In genomic region chr8:70211726-70212111, GRCm38 (mm10) we compare ENCODE assay signal across 8 mouse cellular contexts. TPM values are rescaled to one million over a fixed set of nuclear protein-coding genes. Genes with fewer than 3 reads are reported as not detected.
DNase-seq lines count a peak whose midpoint lies in the region; ATAC-seq and TF ChIP-seq lines count a peak whose summit lies in the region.

No protein-coding gene starts in this region.

- H3K4me3 ChIP-seq in cerebellum, adult 2 months (replicated peaks; ENCODE audit: insufficient read depth, low read depth, low read length) = peak overlapping the region; percentile 70
- peak overlapping the region; percentile 74 for H3K4me3 ChIP-seq in forebrain, postnatal 0 days (ENCODE audit: low read depth, low read length)
- peak overlapping the region; percentile 72 for H3K4me3 ChIP-seq in liver, embryonic 12.5 days
- peak overlapping the region; percentile 62 for H3K4me3 ChIP-seq in stomach, postnatal 0 days (ENCODE audit: low read depth, low read length)

- TF ChIP-seq EP300 in stomach, postnatal 0 days (optimal IDR thresholded peaks at IDR 0.05) = no peak

- TF ChIP-seq POLR2A in cerebellum, adult 2 months (IDR thresholded peaks at IDR 0.05; ENCODE audit: borderline replicate concordance, insufficient read depth, low read length) = no peak

- H3K36me3 ChIP-seq in forebrain, postnatal 0 days (ENCODE audit: insufficient read depth) = no peaks in the 10 kb centered on the region
- no peaks in the 10 kb centered on the region for H3K36me3 ChIP-seq in liver, embryonic 12.5 days
- no peaks in the 10 kb centered on the region for H3K36me3 ChIP-seq in stomach, postnatal 0 days (ENCODE audit: control insufficient read depth, insufficient read depth, low read length)

- peaks cover 9% of the 10 kb centered on the region for H3K4me1 ChIP-seq in cerebellum, adult 2 months (ENCODE audit: control insufficient read depth, insufficient read depth, low read length)
- H3K4me1 ChIP-seq in forebrain, postnatal 0 days (ENCODE audit: insufficient read depth) = 0 out of 2 replicates have a peak, but pooled peaks cover 4% of the 10 kb centered on the region
- H3K4me1 ChIP-seq in liver, embryonic 12.5 days = peaks cover 56% of the 10 kb centered on the region
- no peaks in the 10 kb centered on the region for H3K4me1 ChIP-seq in stomach, postnatal 0 days (replicated peaks; ENCODE audit: control insufficient read depth, insufficient read depth)

- no peak for TF ChIP-seq CTCF in cerebellum, adult 2 months (IDR thresholded peaks at IDR 0.05; ENCODE audit: borderline replicate concordance, insufficient read depth, low read depth, low read length)
- TF ChIP-seq CTCF in forebrain, postnatal 0 days (IDR thresholded peaks at IDR 0.05; ENCODE audit: low read depth) = no peak
- no peak for TF ChIP-seq CTCF in stomach, postnatal 0 days (IDR thresholded peaks at IDR 0.05; ENCODE audit: low read depth)

- WGBS in cerebellum, adult 2 months = 1% methylated on average over 31 of the region's 31 CpGs
- WGBS in forebrain, postnatal 0 days = 2% methylated on average over 31 of the region's 31 CpGs
- WGBS in liver, embryonic 12.5 days (ENCODE audit: insufficient replicate concordance) = 1% methylated on average over 31 of the region's 31 CpGs
- WGBS in stomach, postnatal 0 days = 2% methylated on average over 31 of the region's 31 CpGs

- H3K9ac ChIP-seq in forebrain, postnatal 0 days = peak overlapping the region; percentile 70
- H3K9ac ChIP-seq in liver, embryonic 12.5 days = peak overlapping the region; percentile 86
- H3K9ac ChIP-seq in stomach, postnatal 0 days (ENCODE audit: low read length) = peak overlapping the region; percentile 77

- no peaks in the 10 kb centered on the region for H3K9me3 ChIP-seq in forebrain, postnatal 0 days (ENCODE audit: low read length)
- H3K9me3 ChIP-seq in liver, embryonic 12.5 days (replicated peaks) = no peaks in the 10 kb centered on the region
- H3K9me3 ChIP-seq in stomach, postnatal 0 days (ENCODE audit: control insufficient read depth, low read length) = no peaks in the 10 kb centered on the region

- ATAC-seq in forebrain, postnatal 0 days = peak; percentile 2
- no peak for ATAC-seq in liver, embryonic 12.5 days
- peak; percentile 0; the same call in 1 of the 2 replicates for ATAC-seq in stomach, postnatal 0 days (ENCODE audit: low FRiP score, low TSS enrichment)

- H3K4me2 ChIP-seq in forebrain, postnatal 0 days (ENCODE audit: low read depth) = peak overlapping the region; percentile 86
- H3K4me2 ChIP-seq in liver, embryonic 12.5 days = peak overlapping the region; percentile 98
- H3K4me2 ChIP-seq in stomach, postnatal 0 days (replicated peaks; ENCODE audit: low read depth) = peak overlapping the region; percentile 96

- DNase-seq in cerebellum, adult 2 months = no peak
- DNase-seq in cerebellum, adult 9-10 months = no peak
- DNase-seq in ovary, adult 18-20 months (ENCODE audit: low spot score) = peak; percentile 29
- no peak for DNase-seq in ovary, postnatal 36 days (ENCODE audit: low spot score)
- no peak for DNase-seq in forebrain, postnatal 0 days
- DNase-seq in stomach, postnatal 0 days (ENCODE audit: low spot score) = no peak
- no peak for DNase-seq in retina, postnatal 1 day

- H3K27ac ChIP-seq in cerebellum, adult 2 months (ENCODE audit: insufficient read depth, low read length) = peak overlapping the region; percentile 40
- H3K27ac ChIP-seq in forebrain, postnatal 0 days (ENCODE audit: low read depth, low read length) = peak overlapping the region; percentile 74
- H3K27ac ChIP-seq in liver, embryonic 12.5 days = peak overlapping the region; percentile 90
- H3K27ac ChIP-seq in stomach, postnatal 0 days (replicated peaks) = peak overlapping the region; percentile 83

- no peaks in the 10 kb centered on the region for H3K27me3 ChIP-seq in cerebellum, adult 2 months (ENCODE audit: control insufficient read depth, insufficient read depth, low read length)
- no peaks in the 10 kb centered on the region for H3K27me3 ChIP-seq in forebrain, postnatal 0 days (ENCODE audit: insufficient read depth, low read length)
- no peaks in the 10 kb centered on the region for H3K27me3 ChIP-seq in liver, embryonic 12.5 days (replicated peaks)
- no peaks in the 10 kb centered on the region for H3K27me3 ChIP-seq in stomach, postnatal 0 days (ENCODE audit: control insufficient read depth, insufficient read depth, low read length)

RNA-seq across cellular contexts. Expression of gene Slc25a42, which starts 0.4 kb away (rescaled TPM):
- polyA plus RNA-seq in cerebellum, adult 2 months (2012; rRNA removed) = 45.5 and 46.3 TPM in 2 replicates
- 11.7 and 12.0 TPM in 2 replicates for total RNA-seq in forebrain, postnatal 0 days (2014; rRNA removed)
- polyA plus RNA-seq in forebrain, postnatal 0 days (2015; fragmentation: Nextera tagmentation; extraction: Ambion mirVana) = 4.6 and 6.2 TPM in 2 replicates
- 6.6 and 8.5 TPM in 2 replicates for polyA plus RNA-seq in liver, embryonic 12.5 days (2016; fragmentation: Nextera tagmentation; extraction: Ambion mirVana)
- polyA plus RNA-seq in stomach, postnatal 0 days (2015; fragmentation: Nextera tagmentation; extraction: Ambion mirVana) = 3.1 and 4.5 TPM in 2 replicates

RNA-seq across cellular contexts. Expression of gene Sugp2, which starts 22.3 kb away (rescaled TPM):
- polyA plus RNA-seq in cerebellum, adult 2 months (2012; rRNA removed) = 102 and 108 TPM in 2 replicates
- 119 and 129 TPM in 2 replicates for total RNA-seq in forebrain, postnatal 0 days (2014; rRNA removed)
- polyA plus RNA-seq in forebrain, postnatal 0 days (2015; fragmentation: Nextera tagmentation; extraction: Ambion mirVana) = 50.9 and 65.0 TPM in 2 replicates
- polyA plus RNA-seq in liver, embryonic 12.5 days (2016; fragmentation: Nextera tagmentation; extraction: Ambion mirVana) = 24.4 and 24.7 TPM in 2 replicates
- 7.8 and 9.0 TPM in 2 replicates for polyA plus RNA-seq in stomach, postnatal 0 days (2015; fragmentation: Nextera tagmentation; extraction: Ambion mirVana)

RNA-seq across cellular contexts. Expression of gene Armc6, which starts 22.5 kb away (rescaled TPM):
- 45.8 and 46.7 TPM in 2 replicates for polyA plus RNA-seq in cerebellum, adult 2 months (2012; rRNA removed)
- total RNA-seq in forebrain, postnatal 0 days (2014; rRNA removed) = 108 and 136 TPM in 2 replicates
- 119 and 122 TPM in 2 replicates for polyA plus RNA-seq in forebrain, postnatal 0 days (2015; fragmentation: Nextera tagmentation; extraction: Ambion mirVana)
- 23.9 and 24.8 TPM in 2 replicates for polyA plus RNA-seq in liver, embryonic 12.5 days (2016; fragmentation: Nextera tagmentation; extraction: Ambion mirVana)
- 11.9 and 12.9 TPM in 2 replicates for polyA plus RNA-seq in stomach, postnatal 0 days (2015; fragmentation: Nextera tagmentation; extraction: Ambion mirVana)

RNA-seq across cellular contexts. Expression of gene Tmem161a, which starts 39.6 kb away (rescaled TPM):
- 61.4 and 66.0 TPM in 2 replicates for polyA plus RNA-seq in cerebellum, adult 2 months (2012; rRNA removed)
- total RNA-seq in forebrain, postnatal 0 days (2014; rRNA removed) = 60.7 and 74.9 TPM in 2 replicates
- 43.3 and 52.7 TPM in 2 replicates for polyA plus RNA-seq in forebrain, postnatal 0 days (2015; fragmentation: Nextera tagmentation; extraction: Ambion mirVana)
- 37.7 and 39.4 TPM in 2 replicates for polyA plus RNA-seq in liver, embryonic 12.5 days (2016; fragmentation: Nextera tagmentation; extraction: Ambion mirVana)
- polyA plus RNA-seq in stomach, postnatal 0 days (2015; fragmentation: Nextera tagmentation; extraction: Ambion mirVana) = 38.2 and 40.8 TPM in 2 replicates

Comparison
In these comparisons a context has a peak if more than half of its experiments do, and no peak if none do; other contexts are left out.
1. H3K27ac ChIP-seq: peak in every context shown above with its lines; median percentile 90 in liver, embryonic 12.5 days; 83 in stomach, postnatal 0 days; 74 in forebrain, postnatal 0 days; 40 in cerebellum, adult 2 months.